Mouse (Mus musculus): ENCODE results near the gene Ccdc62.

Ccdc62 gene

GRCm38 (mm10) chr5:124018651-124019050 lies 88.2 kb downstream of the Ccdc62 start:
- ATAC-seq (ENCODE audit: insufficient number of reproducible peaks, low FRiP score, low TSS enrichment), result no peak
